Mouse (Mus musculus) midbrain, embryonic 14.5 days (tissue): ENCODE measurements around the gene Orm1. TPM values are rescaled to one million over a fixed set of nuclear protein-coding genes. Genes with fewer than 3 reads are reported as not detected.
"Not testable (repeated sequence)": the region's sequence is repeated elsewhere in the genome, so short reads cannot be mapped to it uniquely, and the experiment has no call there.

Experiments used
- ATAC-seq: fragments of 200-750 bp; cut with Nextera tagmentation; 2 replicates; pipeline ENCODE4 v1.8.0; 2017; ENCODE audit warnings: moderate number of reproducible peaks, moderate library complexity; ENCODE audit not compliant: low FRiP score, low TSS enrichment
- DNase-seq: peaks from one replicate; pipeline ENCODE4 v3.0.0-alpha.2; 2015
- H3K27ac ChIP-seq: fragments of 300-500 bp; sonication (generic); replicated peaks from 2 replicates; pipeline ENCODE4 v1.5.1; 2014; ENCODE audit warnings: mild to moderate bottlenecking, low read depth, low read length, moderate library complexity
- H3K27me3 ChIP-seq: fragments of 300-500 bp; sonication (generic); 2 replicates; pipeline ENCODE4 v1.6.1; 2014; ENCODE audit warnings: low read length, control low read depth, mixed read lengths; ENCODE audit not compliant: control insufficient read depth, insufficient read depth
- H3K36me3 ChIP-seq: fragments of 300-500 bp; sonication (generic); 2 replicates; pipeline ENCODE4 v1.6.1; 2014; ENCODE audit warnings: low read length, control low read depth; ENCODE audit not compliant: control insufficient read depth, insufficient read depth
- H3K4me1 ChIP-seq: fragments of 300-500 bp; sonication (generic); 2 replicates; pipeline ENCODE4 v1.6.1; 2014; ENCODE audit warnings: mild to moderate bottlenecking, antibody characterized with exemption, low read length, control low read depth; ENCODE audit not compliant: control insufficient read depth, insufficient read depth
- H3K4me2 ChIP-seq: fragments of 300-500 bp; sonication (generic); 2 replicates; pipeline ENCODE4 v1.6.1; 2014; ENCODE audit warnings: mild to moderate bottlenecking, low read length, moderate library complexity
- H3K4me3 ChIP-seq: fragments of 300-500 bp; sonication (generic); replicated peaks from 2 replicates; pipeline ENCODE4 v1.5.1; 2014; ENCODE audit warnings: low read depth, low read length
- H3K9ac ChIP-seq: fragments of 300-500 bp; sonication (generic); replicated peaks from 2 replicates; pipeline ENCODE4 v1.6.1; 2014; ENCODE audit warnings: mild to moderate bottlenecking, low read length, moderate library complexity
- H3K9me3 ChIP-seq: fragments of 300-500 bp; sonication (generic); 2 replicates; pipeline ENCODE4 v1.6.1; 2016; ENCODE audit warnings: low read length, control low read depth, mixed read lengths; ENCODE audit not compliant: control insufficient read depth
- WGBS: fragments of 180-500 bp; shearing (Covaris S2); extraction: QIAGEN DNeasy Blood & Tissue Kit; methylation state at CpG from one replicate; pipeline ENCODE4 v1.1.7; 2014; 5-methylcytosine and 5-hydroxymethylcytosine counted together
- polyA plus RNA-seq: library from polyadenylated mRNA; unstranded; fragments of >200 nt; fragmentation: Nextera tagmentation; extraction: Ambion mirVana; gene quantifications from 2 replicates; pipeline ENCODE4 v1.2.1, GENCODE M21; 2014

Gene Orm1
- polyA plus RNA-seq, 1 experiment from 2014 or later = not detected

DNA sequence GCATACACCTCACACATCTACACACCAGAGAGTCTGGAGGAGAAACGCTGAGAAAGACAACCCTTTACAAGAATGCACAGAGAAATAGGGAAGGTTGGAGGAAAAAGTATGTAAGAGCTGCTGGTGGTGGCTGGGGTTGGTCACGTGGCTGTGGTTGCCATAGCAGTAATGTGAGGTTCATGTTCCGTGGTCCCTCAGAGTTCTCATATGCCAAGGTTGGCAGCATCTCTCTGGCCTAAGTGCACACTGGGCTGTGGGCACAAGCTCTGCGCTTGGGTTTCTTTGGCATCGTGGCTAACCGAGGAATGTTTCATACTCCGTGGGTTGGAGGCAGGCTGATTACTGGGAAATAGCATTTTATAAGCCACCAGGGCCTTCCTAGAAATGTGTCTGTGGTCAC is 32.9 kb upstream of the Orm1 start:
- H3K9me3 ChIP-seq = no peaks in the 10 kb centered on the region
- no peak overlapping the region for H3K4me2 ChIP-seq
- no peaks in the 10 kb centered on the region for H3K36me3 ChIP-seq
- no peak overlapping the region for H3K4me3 ChIP-seq
- H3K4me1 ChIP-seq = no peaks in the 10 kb centered on the region
- H3K27ac ChIP-seq = no peak overlapping the region
- ATAC-seq (no peak), DNase-seq (no peak)
- WGBS = 91% methylated on average over 7 of the region's 7 CpGs
- no peak overlapping the region for H3K9ac ChIP-seq
- H3K27me3 ChIP-seq = no peaks in the 10 kb centered on the region

DNA sequence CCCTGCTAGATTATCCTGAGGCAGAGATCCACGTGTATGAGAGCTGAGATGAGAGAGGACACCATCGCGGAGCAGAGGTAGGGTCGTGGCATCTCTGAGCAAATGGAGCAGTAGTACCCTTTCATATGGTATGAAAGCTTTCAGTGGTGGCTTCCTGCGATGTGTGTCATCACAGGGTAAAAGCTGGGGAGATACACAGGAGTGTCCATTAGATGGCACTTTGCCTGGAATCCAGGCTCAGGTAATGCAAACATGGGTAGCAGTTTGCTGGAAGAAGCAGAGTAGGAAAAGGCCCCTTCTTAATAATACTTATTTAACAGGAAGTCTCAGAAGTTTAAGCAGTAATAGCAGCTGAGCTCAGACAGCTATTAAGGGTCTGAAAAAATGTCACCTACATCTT is 30.3 kb upstream of the Orm1 start:
- DNase-seq (peak; percentile 18), ATAC-seq (no peak)
- H3K36me3 ChIP-seq = no peaks in the 10 kb centered on the region
- no peaks in the 10 kb centered on the region for H3K9me3 ChIP-seq
- no peak overlapping the region for H3K9ac ChIP-seq
- no peak overlapping the region for H3K27ac ChIP-seq
- WGBS = 73% methylated on average over 5 of the region's 5 CpGs
- no peak overlapping the region for H3K4me3 ChIP-seq
- no peaks in the 10 kb centered on the region for H3K4me1 ChIP-seq
- H3K4me2 ChIP-seq = no peak overlapping the region
- no peaks in the 10 kb centered on the region for H3K27me3 ChIP-seq

DNA sequence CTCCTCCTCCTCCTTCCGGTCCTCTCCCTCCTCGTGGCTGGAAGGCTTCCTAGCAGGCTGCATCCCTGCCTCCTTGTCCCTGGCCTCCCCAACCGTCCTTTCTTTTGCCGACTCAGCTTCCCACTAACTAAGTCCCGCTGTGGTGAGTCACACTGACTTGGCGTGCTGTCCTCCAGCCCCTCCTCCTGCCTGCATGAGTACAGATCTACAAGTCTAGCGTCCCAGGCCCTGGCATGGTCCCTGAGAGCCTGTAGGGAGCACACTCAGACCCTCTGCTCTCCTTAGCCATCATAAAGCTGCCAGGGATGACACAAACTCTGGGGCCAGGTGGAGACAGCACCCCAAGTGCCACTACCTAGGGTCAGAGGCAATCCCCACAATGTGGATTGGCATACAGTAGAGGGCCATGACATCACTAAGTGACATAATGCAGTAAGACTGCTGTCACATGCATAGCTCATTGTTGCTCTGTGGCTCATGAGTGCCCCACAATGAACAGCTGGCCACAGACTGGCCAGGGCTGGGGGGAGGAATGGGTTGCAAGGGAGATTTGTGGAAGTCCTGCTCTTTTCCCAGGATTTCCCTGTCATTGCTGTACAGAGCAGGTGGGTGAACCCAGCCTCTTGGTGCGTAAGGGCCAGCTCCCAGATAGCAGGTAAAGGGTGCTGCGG is 28.1 kb upstream of the Orm1 start:
- 76% methylated on average over 9 of the region's 9 CpGs for WGBS

DNA sequence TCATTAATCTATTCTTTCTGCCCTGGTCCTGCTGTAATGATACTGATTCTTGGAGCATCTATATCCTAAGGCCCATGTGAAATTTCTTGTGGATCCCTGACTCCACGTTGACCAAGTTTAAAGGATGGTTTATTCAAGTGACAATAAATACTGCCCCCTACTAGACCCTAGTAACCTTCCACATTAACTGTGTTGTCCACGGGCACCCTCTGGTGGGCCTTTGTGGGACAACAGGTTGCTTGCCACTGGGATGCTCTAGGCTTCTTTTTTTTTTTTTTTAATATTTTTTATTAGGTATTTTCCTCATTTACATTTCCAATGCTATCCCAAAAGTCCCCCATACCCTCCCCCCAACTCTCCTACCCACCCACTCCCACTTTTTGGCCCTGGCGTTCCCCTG is 24.8 kb upstream of the Orm1 start:
- not testable (repeated sequence) for H3K27me3 ChIP-seq, H3K9me3 ChIP-seq, H3K36me3 ChIP-seq, H3K4me1 ChIP-seq, H3K4me3 ChIP-seq, H3K4me2 ChIP-seq, H3K9ac ChIP-seq, ATAC-seq, H3K27ac ChIP-seq
- DNase-seq = peak; percentile 84
- WGBS = 37% methylated on average over 3 of the region's 3 CpGs

More for the DNA sequence above, 28.1 kb upstream of the Orm1 start:
- no peaks in the 10 kb centered on the region for H3K4me1 ChIP-seq
- H3K9ac ChIP-seq = no peak overlapping the region
- H3K9me3 ChIP-seq = no peaks in the 10 kb centered on the region
- no peaks in the 10 kb centered on the region for H3K36me3 ChIP-seq
- H3K27me3 ChIP-seq = no peaks in the 10 kb centered on the region
- no peak overlapping the region for H3K27ac ChIP-seq
- H3K4me3 ChIP-seq = no peak overlapping the region
- ATAC-seq (no peak), DNase-seq (no peak)
- no peak overlapping the region for H3K4me2 ChIP-seq

DNA sequence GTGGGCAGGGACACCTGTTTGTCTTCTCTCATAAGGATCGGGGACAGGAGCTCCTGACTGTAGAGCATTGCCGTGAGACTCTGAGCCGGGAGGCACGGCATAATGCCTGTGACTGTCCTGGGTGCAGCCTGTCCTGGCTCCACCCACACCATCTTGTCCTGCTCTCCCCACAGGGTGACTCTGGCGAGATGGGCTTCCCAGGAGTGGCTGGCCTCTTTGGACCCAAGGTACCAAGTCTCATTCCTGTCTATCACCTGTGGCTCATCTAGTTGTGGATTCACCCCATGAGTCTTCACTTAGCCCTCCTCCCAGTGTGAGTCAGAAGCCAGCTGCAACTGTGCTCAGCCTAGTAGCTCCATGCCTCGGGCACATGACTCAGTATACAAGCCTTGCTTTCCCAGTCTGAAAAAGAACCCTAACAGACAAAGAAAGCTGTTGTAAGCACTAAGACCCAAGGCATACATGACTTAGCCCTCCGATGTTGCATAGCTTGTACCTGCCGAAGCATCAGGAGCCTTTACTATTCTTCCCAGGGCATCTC is 21.0 kb upstream of the Orm1 start:
- Histone ChIP-seq H3K4me3 (no peak overlapping the region), H3K4me2 (no peak overlapping the region), H3K36me3 (no peaks in the 10 kb centered on the region), H3K9me3 (no peaks in the 10 kb centered on the region), H3K4me1 (no peaks in the 10 kb centered on the region), H3K27me3 (no peaks in the 10 kb centered on the region), H3K9ac (no peak overlapping the region), H3K27ac (no peak overlapping the region)
- ATAC-seq (no peak), DNase-seq (no peak)
- 87% methylated on average over 8 of the region's 8 CpGs for WGBS

DNA sequence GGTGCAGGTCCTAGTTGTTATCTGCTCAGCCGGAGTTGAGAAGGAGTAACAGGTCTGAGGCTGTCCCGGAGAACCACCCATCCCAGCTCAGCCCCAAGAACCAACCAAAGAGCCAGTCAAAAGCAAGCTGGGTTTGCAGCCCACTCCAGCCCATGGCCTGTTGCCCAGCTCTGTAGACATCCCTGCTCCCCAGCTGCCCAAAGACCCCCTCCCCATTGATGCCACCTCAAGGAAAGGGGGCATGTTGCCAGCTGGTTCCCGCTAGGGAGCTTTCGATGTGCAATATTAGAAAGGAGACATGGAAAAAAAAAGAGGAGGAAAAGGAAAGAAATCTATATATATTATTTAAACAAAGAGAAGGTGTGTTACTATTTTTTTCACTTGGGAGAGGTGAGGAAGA is 11.0 kb upstream of the Orm1 start:
- DNase-seq (no peak), ATAC-seq (no peak)
- WGBS = 90% methylated on average over 4 of the region's 4 CpGs

DNA sequence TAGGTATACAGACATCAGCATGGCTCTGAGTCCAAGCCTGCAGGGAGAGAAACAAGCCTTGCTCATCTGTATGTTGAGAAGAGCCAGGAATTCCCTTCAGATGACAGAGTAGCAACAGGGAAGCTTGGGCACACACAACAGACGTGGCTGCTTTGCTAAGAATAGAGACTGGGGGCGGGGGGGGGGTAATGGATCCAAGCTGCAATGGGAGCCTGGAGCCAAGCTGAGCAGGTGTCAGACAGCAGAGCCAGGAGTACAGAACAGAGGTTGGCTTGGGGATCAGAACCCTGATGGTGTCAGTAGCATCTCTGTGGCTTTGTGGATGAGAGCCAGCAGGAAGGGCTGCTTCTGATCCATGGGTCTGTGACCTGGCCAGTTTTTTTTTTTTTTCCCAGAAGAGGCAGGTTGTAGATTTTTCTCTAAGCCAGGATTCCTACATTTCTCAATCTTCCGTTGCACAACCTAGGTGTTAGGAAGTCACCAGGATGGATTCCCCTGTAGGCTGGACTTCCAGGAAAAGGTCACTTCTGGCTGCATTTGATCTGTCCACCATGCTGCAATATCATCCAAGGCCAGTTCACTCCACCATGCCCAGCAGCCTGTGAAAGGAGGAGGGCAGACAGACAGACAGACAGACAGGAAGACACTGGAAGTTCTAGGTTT is 5.8 kb upstream of the Orm1 start:
- Histone ChIP-seq H3K4me2 (no peak overlapping the region), H3K9ac (no peak overlapping the region), H3K27me3 (no peaks in the 10 kb centered on the region), H3K27ac (no peak overlapping the region), H3K36me3 (no peaks in the 10 kb centered on the region), H3K4me1 (no peaks in the 10 kb centered on the region), H3K9me3 (no peaks in the 10 kb centered on the region), H3K4me3 (no peak overlapping the region)
- ATAC-seq (no peak), DNase-seq (no peak)
- 84% methylated on average over 3 of the region's 3 CpGs for WGBS

More for the DNA sequence above, 11.0 kb upstream of the Orm1 start:
- no peak overlapping the region for H3K4me3 ChIP-seq
- H3K4me1 ChIP-seq = no peaks in the 10 kb centered on the region
- no peak overlapping the region for H3K4me2 ChIP-seq
- H3K36me3 ChIP-seq = no peaks in the 10 kb centered on the region
- no peak overlapping the region for H3K9ac ChIP-seq
- no peak overlapping the region for H3K27ac ChIP-seq
- no peaks in the 10 kb centered on the region for H3K9me3 ChIP-seq
- H3K27me3 ChIP-seq = no peaks in the 10 kb centered on the region

DNA sequence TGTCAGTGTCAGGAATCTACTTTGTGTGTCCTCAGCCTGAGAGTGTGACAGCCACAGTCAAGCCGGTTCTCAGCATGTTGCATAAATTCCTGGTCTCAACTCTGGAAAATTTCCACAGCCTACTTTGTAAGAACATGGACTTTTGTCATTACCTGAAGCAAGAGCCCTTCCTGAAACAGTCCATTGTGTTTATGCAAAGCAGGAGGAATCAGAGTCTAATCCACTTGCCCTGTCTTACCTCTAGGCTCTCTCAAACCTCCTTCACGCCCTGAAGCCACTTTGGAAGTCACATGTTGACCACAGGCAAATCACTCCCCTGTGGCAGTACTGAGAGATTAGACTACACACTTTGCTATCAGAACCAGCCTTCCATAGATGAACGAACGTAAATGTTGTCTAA is 1.9 kb upstream of the Orm1 start:
- Histone ChIP-seq H3K27ac (no peak overlapping the region), H3K4me3 (no peak overlapping the region), H3K36me3 (no peaks in the 10 kb centered on the region), H3K9me3 (no peaks in the 10 kb centered on the region), H3K9ac (no peak overlapping the region), H3K27me3 (no peaks in the 10 kb centered on the region), H3K4me2 (no peak overlapping the region), H3K4me1 (no peaks in the 10 kb centered on the region)
- 65% methylated on average over 4 of the region's 4 CpGs for WGBS
- no peak for DNase-seq
- no peak for ATAC-seq

DNA sequence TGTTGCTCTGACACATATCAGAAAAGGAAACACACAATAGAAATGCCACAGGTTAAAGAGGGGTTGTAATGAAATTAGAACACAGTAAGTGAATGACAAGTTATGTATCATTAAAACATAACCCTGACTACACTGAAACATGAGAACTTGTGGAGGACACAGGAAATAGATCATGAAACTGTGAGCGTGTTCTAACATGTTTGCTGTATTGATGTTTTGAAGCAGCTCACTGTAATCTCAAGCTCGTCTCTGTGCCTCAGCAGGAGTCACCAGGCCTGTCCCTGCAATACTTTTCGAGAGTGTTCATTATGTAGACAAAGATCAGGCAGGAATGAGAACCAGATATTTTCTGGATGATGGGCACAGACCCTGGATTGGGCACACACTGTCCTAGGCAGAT is 752 bp upstream of the Orm1 start:
- H3K9me3 ChIP-seq = no peaks in the 10 kb centered on the region
- no peak for DNase-seq
- no peaks in the 10 kb centered on the region for H3K27me3 ChIP-seq
- H3K36me3 ChIP-seq = no peaks in the 10 kb centered on the region
- no peak overlapping the region for H3K9ac ChIP-seq
- H3K4me2 ChIP-seq = no peak overlapping the region
- ATAC-seq = no peak
- no peak overlapping the region for H3K4me3 ChIP-seq
- H3K27ac ChIP-seq = no peak overlapping the region
- WGBS = 81% methylated on average over 3 of the region's 3 CpGs
- H3K4me1 ChIP-seq = no peaks in the 10 kb centered on the region
